Mouse (Mus musculus) spleen, adult 2 months (tissue): ENCODE results near the gene Nrxn1.

Experiments used
- CTCF ChIP-seq: fragments of 200-500 bp; IDR thresholded peaks from 2 replicates; pipeline ENCODE4 v1.5.1; 2011; ENCODE audit warnings: mild to moderate bottlenecking, inconsistent platforms; ENCODE audit not compliant: insufficient read depth, insufficient read length, insufficient replicate concordance; ENCODE audit errors: extremely low read depth
- POLR2A ChIP-seq: fragments of 200-500 bp; IDR thresholded peaks from 2 replicates; pipeline ENCODE4 v1.6.1; 2011; ENCODE audit warnings: low read depth, low read length, inconsistent platforms

DNA sequence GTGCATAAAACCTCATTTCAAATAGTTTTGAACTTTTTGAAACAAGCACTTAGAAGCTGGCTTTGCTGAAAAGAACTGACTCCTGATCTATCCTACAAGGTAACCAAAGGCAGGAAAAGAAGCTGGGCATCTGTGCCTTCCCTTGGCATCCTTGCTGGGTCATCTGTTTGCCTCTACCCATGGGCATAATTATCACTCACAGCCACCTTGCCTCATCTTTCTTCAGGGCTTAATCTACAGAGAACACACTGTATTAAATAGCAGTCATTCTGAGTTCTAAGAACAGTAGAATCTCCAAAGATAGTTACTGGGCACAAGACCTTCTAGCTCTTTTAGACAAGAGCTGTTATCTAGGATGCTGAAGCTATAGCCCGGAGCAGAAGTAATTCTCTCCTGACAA is 442.6 kb downstream of the Nrxn1 start:
- TF ChIP-seq POLR2A: no peak
- TF ChIP-seq CTCF: no peak
